Mouse (Mus musculus) kidney, postnatal 36 days (tissue): ENCODE measurements at regions not wholly inside any gene's neighbourhood (a gene's known extent, or its start where the extent isn't known, plus 50 kb on each side); places are given as distances from the start of the nearest gene placed in this dataset.

ENCODE experiments used
- DNase-seq, 2 experiments: peaks; one replicate each; pipeline ENCODE4 v3.0.0; 2021 to 2022; ENCODE audit warnings: mixed read lengths in 2 of 2

DNA sequence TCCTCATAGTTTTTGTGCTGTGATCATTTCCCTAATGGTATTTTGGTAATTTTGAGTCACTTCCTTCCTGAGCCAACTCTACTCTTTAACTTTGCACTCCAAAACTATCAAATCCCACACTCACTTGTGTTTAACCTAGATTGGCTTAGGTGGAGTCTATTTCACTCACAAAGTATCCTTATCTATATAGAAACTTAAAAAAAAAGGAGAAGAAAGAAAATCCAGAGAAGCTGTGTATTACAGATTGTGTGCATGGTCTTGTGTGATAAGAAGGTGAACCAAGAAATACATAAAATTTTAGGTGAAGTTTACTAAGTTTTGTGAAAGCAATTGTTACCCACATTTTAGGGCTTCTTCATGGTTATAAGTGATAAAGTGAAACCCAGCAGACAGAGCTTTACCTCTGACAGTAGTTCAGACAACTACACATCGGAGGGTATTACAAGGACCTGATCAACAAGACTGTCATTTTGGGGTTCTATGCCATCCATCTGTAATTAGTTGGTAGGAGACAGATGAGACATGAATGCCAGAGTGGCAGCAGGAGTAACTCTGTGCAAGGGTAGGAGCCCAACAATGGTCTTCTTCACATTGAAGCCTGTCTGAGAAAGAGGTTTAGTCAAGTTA, 350.0 kb downstream of the Ccser2 start:
- no peak for DNase-seq

GRCm38 (mm10) chr14:36617987-36618386, 350.6 kb downstream of the Ccser2 start:
- DNase-seq, result no peak

- no peak for DNase-seq
Observed at GRCm38 (mm10) chr14:36614926-36615325, 353.7 kb downstream of the Ccser2 start.

- DNase-seq, result no peak
Observed at GRCm38 (mm10) chr14:36612860-36613259, 355.7 kb downstream of the Ccser2 start.

GRCm38 (mm10) chr14:36584065-36584635, 384.4 kb downstream of the Ccser2 start:
- DNase-seq, result peak in 1 of 2 experiments; percentile 4

DNA sequence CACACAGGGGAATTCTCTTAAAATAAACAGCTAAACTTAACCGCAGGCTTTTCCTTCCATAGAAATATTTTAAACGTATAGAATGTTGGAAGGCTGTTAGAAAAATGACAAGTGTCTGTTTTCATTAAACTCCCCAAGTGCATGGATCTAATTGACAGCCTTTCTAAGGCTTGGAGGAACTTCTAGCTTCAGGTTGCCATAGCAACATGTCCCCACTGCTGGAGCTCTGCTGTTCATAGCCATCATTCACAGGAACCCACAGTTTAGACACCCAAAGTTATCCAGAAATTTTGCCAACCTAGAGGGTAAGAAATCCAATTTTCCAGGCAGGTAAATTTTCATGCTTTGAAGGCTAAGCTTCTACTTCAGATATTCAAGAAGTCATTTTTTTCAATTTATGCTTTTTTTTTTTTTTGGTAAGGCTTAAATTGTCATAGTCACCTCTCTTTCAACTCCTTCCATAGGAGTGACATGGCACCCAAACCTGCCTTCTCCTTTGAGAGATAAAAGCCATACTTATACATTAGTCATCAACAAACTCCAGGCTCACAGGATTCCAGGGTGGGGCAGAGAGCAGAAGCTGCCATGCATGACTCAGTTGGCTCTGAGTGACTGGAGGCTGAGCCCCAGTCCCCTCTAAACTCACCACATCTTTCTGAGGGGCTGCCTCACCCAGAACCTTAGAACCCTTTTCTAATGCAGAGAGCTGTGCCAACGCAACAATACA, 385.1 kb downstream of the Ccser2 start:
- DNase-seq, result no peak

DNA sequence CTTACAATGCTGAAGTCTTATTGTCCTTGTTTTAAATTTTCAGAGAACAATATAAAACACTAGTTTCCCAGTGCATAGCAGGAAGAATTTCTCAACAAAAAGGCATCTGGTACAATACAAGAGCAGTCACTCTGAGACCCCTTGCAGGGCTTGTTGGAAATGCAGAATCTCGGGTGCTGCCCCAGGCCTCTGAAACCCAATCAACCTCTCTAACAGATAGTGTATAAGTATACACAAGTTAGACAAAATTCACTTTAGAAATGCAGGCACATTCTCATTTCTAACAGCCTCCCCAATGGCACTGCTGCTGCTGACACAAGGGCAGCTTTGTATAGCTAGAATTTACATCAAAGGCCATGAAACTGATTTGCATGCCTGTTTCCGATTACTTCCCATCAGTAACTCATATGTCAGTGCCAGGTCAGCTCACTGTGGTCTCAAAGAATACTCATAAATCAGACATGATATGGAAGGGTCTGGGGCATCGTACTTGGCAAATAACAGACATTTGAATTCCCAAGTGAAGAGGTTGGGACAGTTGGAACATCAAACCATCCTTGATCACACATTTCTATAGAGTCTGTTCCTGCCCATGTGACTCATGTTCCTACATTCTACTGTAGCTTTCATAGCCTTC, 405.2 kb downstream of the Ccser2 start:
- no peak for DNase-seq

- no peak for DNase-seq
Observed at GRCm38 (mm10) chr14:36537402-36537801, 431.2 kb downstream of the Ccser2 start.

GRCm38 (mm10) chr14:36527310-36527709, 432.6 kb downstream of the 4930474N05Rik start:
- DNase-seq, result no peak

DNA sequence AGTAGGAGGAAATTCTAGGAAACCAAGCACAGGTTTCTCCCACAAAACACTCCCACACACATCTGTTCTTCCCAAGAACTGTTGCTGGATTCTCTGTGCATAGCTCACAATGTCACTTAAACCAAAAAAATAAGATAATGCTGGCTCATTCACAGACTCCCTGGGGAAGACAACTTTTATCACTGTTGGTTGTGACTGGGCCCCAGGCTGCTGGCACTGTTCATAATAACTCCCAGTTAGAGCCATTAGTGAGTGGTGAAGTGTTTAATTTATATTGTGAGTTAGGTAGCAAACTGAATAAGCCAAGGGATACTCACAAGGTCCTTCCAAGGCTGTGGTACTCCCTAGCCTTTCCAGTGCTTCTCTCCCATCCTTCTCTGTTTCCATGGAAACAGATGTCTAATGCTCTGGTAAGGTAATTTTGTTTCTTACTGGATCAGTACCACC, 430.9 kb downstream of the 4930474N05Rik start:
- DNase-seq, result no peak

GRCm38 (mm10) chr14:36502076-36502994, 407.6 kb downstream of the 4930474N05Rik start:
- no peak for DNase-seq

- DNase-seq, result no peak
Observed at GRCm38 (mm10) chr14:36499323-36499722, 404.6 kb downstream of the 4930474N05Rik start.

- no peak for DNase-seq
Observed at GRCm38 (mm10) chr14:36485499-36485898, 390.8 kb downstream of the 4930474N05Rik start.

DNA sequence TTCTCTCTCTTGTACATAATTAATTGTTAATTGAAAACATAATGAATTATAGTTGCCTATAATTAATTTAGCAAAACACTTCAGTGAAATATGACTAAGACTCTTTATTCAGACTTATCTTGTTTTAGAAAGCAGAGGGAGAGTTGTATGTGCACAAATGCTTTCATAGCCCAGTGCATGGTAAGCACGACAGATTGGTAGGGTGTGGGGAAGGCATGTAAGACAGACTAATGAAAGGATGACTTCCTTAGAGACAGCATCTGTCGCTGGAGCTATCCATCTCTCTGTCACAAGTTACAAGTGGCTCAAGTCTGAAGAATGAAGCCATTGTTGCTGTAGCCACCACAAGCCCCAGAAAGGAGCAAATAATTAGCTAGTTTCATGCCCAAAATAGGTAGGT, 376.9 kb downstream of the 4930474N05Rik start:
- no peak for DNase-seq

DNA sequence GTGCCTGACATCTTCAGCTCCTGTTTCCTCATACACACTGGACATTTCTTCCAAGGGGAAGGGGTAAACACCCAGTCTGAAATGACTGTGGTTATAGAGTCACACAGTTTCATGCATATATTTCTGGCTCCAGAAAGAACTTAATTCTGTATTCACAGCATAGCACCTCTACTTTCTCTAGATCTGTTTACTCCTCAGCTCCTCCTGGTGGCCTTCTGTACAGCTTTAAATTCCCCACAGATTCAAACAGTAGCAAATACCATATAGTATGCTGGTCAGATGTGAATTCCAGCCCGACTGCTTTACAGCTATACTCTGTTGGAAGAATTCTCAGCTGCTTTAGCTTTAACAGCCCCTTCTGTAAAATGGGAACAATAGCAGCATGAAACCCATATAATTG, 375.6 kb downstream of the 4930474N05Rik start:
- DNase-seq, result no peak

DNA sequence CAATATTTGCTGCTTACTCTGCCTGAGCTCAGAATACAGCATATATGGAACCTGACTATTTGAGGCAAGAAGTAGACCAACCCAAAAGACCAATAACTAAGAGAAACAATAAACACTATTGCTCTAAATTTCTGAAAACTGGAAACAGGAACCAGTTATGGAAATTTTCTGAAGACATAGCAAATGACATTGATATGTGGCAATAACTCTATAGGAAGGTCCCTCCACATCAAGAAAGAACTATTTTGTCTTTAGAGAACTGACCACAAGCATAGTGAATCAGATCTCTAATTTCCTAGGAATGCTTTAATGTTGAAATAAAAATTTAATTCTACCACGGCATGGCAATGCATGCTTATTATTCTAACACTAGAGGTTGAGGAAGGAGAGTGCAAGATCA, 358.3 kb downstream of the 4930474N05Rik start:
- DNase-seq, result no peak

- DNase-seq, result no peak
Observed at GRCm38 (mm10) chr14:36450126-36450525, 355.4 kb downstream of the 4930474N05Rik start.

- no peak for DNase-seq
Observed at GRCm38 (mm10) chr14:36414656-36415273, 320.0 kb downstream of the 4930474N05Rik start.

DNA sequence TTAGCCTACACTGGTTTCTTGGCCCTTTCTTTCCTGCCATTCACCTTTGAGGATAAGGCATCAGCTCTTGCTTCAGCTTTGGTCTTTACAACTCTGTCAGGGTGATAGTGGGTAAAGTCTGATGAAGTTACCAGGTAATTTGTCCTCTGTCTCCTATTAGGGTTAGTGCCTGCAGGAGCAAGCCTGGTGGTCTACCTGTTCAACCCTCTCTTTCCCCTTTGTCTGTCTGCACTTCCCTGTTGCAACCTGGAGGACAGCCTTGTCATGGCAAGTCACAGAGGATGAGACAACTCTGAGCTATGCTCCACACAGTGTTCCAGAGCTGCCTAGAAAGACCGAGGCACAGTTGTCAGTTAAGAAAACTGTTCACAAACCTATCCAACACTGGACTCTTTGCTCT, 319.5 kb downstream of the 4930474N05Rik start:
- no peak for DNase-seq
